Mouse (Mus musculus) retina, embryonic 14.5 days (tissue): ENCODE results near the gene Fam107b.
"Not testable (repeated sequence)": the region's sequence is repeated elsewhere in the genome, so short reads cannot be mapped to it uniquely, and the experiment has no call there.

ENCODE experiments used
- DNase-seq: peaks from one replicate; pipeline ENCODE4 v3.0.0-alpha.2; 2015; ENCODE audit warnings: low spot score

The Fam107b gene

DNA sequence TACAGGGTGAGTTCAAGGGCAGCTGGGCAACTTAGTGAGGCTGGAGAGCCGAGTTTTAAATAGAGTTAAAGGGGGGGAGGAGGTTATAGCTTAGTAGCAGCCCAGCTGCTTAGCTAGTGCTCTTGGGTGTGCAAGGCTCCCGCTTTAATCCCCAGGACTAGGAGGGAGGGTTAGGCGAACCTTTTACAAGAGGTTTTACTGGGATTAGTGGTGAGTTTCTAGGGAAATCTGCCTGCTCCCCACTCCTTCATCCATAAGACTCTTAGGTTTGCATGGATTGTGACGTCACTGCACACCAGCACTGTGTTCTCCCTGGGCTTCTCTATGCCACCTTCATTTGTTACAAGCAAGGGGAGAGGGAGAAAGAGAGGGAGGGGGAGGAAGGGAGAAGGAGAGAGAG, 88.6 kb downstream of the Fam107b start:
- DNase-seq = peak; percentile 29

DNA sequence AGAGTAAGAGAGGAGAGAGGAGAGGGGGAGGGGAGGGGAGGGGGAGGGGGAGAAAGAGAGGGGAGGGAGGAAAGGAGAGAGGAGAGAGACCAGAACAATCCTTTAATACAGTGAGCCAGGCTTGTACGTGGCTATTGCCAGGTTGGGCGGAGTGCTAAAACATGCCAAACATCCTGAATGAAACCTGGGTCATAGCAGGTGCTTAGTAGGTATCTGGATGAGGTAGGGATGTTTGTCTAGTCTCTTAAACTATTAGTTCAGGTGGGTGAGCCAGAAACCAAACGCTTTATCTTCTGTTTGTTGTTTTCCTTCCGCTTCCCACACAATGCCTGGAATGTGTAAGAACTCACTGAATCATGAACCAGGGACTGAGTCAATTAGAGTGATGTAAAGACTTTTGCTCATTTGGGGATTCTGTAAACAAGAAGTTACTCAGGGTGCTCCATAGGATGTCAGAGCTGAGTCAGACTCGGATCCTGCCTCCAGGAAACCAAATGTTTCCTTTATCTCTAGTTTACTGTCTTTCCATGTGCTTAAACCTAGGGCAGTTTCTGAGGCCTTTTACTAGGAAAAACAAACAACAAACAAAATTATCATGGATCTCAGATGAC, 89.1 kb downstream of the Fam107b start:
- DNase-seq = no peak

DNA sequence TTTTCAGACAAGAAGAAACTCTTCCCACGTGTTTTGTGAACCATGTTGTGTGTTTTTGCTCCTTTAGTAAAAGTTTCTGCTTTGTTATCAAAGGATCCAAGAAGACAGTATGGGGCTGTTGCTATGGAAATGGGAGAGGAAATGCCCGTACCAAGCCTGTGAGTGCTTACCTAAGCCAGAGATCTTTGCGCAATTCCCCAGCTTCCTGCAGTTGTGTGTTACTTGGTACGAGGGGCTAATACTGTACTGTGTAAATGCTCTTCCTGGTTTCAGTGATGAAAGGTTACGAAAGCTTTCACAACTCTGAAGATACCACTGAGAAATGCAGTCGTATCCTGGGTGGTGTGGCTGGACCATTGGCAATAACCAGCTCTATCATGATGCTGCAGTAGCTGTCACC, 93.8 kb downstream of the Fam107b start:
- no peak for DNase-seq

DNA sequence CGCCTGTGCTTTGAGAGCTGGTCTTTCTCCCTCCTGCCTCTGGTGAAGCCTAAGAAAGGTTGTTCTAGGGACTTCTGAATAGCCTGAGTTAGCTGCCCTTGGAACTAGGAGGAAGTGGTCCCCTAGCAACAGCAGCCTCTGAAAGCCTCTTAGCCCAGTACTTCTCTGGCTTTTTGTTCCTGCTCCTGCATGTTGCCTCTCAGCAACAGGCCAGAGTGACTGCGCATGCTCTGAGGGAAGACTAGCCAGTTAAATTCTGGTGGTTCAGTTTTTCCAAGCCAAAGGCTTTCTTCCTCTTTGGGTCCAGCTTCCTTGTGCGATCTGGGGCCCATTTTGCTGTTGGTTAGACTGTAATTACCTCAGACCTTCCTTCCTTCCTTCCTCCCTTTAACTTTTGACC, 98.4 kb downstream of the Fam107b start:
- DNase-seq = no peak

DNA sequence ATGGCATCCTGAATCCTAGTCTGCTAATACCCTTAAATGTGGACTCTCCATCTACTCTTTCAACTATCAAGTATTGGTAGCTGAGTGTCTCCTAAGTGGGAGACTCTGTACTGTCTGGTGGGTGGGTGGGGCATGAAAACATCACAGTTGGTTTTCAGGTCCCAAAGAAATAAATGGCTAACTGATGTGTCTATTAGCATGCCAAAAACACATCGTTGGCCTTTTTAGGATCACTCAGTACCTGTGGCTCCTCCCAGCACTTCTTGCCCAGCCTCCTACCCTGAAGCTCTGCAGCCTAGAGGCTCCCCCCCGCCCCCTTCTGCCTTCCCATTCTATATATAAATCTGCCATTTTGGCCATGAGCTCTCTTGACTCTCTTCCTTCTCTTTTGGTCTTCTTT, 99.4 kb downstream of the Fam107b start:
- DNase-seq = no peak

DNA sequence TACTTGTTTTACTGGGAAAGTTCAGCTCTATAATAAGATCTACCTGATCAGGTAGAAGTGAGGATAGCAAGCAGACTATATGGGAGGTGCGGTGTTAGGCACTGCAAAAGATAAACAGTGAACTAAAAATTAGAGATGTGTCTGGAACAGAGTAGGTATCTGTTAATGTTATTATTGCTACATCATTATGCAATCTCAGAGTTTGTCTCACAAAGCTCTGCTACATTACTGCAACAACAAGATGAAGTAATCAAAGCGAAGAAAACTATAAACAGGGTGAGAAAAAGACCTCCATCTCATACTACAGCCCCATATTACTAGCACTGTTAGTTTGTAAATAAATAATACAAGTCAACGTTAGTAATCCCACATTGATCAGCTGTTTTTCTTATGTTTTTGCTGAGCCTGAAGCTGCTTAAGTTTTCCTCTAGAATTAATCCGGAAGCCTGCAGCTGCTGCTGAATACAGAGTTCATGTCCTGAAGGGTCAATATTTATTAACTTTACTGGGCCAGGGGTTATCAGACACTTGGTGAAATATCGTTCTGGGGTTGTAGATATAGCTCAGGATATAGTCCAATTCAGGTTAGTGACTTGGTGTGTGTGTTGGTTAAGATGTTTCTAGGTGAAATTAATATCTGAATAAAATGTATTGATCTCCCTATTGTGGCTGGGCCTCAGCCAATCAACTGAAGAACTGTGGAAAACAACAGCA, 102.5 kb downstream of the Fam107b start:
- no peak for DNase-seq

DNA sequence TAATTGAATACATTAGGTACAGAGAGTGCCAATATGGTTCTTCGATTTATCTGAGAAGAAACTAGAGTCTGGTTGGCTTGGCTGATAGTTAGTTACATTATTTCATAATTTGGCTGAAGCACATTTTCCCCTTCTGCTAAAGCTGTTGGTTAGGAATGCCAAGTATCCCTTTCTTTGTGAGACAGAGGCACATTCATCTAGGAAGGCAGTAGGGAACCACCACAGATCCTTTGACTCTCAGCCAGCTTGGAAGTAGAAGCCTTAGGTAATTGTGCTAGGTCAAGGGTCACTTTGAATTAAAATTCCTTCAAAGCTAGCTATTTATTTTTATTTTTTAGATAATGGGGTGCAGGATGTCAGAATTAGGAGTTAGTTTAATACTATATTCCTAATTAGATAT, 105.2 kb downstream of the Fam107b start:
- DNase-seq = no peak

DNA sequence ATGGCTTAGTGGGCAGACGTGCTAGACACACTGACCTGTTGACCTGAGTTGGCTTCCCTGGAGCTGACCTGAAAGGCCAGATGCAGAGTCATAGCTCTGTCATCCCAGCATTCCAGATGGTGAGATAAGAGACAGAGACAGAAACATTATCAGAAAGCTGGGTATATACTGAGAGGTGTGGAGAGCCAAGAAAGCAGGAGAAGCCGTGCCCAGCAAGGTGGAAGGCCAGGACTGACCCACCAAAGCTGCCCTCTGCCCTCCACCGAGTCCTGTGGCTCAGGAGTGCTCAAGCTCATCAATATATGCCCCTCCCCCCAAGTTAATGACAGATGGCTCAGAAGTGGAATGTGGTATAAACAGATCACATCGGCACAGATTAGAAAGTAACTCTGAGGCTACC, 112.4 kb downstream of the Fam107b start:
- no peak for DNase-seq

DNA sequence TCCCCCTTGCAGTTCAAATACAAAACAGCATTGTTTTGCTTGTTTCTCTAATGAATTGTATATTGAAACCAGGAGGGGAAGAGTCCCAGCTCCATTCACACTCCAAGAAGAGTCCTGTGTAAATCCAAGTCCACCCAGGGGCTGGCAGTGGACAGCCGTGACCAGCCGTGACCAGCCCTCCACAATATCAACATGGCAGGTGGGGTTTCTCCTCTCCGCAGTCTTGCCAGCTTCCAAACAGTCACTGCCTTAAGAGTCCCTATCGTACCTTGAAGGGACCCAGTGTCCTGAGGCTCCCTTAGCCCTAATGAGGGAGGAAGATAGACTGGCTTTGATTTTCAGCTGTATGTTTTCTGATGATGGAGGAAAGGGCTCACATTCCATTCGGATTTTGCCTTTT, 113.1 kb downstream of the Fam107b start:
- DNase-seq = no peak

DNA sequence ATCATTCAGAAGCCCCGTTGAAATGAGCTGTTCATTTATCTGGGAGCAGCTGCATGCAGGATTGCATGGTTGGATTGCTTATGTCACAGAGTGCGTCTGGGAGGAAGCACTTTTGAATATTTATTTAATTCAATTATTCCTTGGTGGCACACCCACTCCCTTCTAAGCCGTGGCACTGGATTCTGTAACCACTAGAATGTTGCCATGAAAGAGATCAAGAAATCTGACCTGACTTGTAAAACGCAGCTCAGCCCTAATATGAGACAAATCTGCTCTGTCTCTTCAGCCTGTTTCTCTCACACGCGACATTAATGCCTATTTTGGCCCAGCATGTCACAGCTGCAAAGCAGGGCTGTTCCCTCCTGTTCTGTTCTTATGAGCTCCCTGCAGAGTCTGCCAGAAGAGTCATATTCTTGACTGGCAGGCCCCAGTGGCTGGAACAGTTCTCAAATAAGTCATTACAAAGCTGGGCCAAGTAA, 113.5 kb downstream of the Fam107b start:
- DNase-seq = peak; percentile 31

DNA sequence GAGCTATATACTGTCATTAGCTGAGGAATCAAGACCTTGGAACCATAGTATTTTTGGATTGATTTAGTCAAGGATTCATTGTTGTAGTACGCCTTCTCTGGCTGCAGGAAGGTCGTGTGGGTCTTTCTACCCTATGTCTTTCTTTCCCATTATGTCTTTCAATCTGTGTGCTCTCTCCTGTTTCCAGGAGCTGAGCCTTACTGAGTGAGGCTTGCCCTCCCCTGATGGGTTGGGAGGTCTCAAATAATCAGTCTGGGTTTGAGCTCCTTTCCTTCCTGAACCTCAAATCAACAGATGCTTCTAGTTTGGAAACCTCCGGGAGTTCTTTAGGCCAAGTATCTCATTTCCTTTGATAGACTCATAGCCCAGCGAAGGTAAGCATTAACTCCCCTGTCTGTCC, 119.9 kb downstream of the Fam107b start:
- DNase-seq = no peak

DNA sequence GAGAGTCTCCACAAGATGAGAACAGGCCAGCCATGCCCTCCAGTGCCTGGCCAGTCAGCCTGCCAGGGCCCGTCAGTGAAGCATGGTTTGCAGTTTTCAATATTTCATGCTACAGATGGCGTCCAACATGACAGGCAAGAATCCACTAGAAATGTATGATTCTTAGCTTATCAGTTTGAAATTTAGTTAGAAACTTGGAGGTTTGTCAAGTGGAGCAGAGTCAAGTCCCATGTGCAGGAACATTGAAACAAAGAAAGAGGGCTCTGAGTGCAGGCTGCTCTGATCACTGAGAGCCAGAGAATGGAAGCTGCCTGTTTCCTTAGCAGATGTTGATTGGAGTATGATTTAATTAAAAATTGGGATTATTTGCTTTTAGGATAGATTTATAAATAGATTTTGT, 122.5 kb downstream of the Fam107b start:
- DNase-seq = no peak

DNA sequence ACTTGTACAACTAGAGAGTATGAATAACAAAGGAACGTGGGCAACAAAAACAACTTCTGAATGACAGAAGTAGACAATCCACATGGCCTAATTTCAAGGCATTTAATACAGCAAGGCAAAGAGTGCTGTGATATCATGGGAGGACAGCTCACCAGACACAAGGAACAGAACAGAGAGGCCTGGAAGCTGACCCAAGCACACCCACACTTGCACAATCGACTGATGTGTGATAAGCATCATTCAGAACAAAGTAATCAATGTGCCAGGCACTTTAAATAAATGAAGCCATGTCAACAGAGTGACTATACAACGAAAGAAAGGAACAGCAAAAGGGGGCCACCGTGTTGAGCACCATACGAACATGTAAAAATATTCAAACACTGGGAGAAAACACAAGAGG, 125.6 kb downstream of the Fam107b start:
- no peak for DNase-seq

DNA sequence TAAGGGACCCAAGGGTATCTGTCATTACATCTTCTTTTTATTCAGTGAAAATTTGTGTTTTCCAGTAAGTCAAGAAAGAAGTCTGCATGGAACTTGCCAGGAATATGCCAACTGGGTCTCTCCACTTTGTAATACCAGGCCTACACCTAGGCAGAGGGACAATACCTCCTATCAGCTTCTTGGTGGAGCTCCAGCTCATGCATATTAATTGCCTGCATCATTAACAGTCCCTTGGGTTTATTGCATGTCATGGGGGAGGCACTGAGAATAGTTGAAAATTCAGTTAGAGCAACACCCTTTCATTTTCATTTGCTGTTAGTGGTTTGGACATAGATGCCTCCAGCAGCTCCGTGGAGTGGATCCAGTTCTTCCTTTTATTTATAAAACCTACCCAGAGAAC, 130.1 kb downstream of the Fam107b start:
- no peak for DNase-seq

DNA sequence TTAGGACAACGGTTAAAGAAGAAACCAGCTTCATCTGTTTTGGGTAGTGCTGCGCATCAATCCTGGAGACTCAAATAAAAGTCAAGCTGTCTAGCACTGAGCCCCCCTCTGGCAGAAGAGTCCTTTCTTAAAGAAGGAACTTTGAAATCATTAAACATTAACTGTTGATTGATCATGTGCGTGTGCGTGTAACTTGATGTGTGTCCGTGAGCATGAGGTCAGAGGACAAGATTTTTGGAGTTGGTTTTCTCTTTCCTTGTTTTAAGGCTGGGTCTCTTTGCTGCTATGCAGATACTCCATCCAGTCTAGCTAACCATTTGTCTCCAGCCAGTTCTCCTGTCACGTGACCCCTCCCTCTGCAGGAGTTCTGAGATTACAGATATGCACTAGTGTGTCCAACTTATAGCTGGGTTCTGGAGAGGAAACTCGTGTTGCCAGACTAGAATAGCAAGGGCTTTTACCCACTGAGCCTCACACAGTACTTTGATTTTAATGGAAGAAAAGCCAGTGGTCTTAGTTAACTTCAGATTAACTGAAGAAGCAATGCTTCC, 132.4 kb downstream of the Fam107b start:
- no peak for DNase-seq

DNA sequence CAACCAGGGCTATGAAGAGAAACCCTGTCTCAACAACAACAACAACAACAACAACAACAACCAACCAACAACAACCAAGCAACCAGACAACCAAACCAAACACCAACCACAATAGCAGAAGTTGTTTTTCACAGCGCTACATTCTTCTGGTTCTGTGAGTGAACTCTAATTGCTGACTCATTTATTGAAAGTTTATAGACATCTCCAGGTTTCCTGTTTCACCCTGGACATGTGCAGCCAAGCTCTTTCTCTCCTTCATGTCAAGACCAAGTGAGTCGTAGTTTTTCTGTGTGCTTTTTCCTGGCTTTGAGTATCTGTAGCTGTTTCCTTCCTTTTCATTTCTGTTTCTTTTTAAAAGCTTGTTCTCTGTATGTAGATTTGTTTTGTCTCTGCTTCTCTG, 133.5 kb downstream of the Fam107b start:
- no peak for DNase-seq

DNA sequence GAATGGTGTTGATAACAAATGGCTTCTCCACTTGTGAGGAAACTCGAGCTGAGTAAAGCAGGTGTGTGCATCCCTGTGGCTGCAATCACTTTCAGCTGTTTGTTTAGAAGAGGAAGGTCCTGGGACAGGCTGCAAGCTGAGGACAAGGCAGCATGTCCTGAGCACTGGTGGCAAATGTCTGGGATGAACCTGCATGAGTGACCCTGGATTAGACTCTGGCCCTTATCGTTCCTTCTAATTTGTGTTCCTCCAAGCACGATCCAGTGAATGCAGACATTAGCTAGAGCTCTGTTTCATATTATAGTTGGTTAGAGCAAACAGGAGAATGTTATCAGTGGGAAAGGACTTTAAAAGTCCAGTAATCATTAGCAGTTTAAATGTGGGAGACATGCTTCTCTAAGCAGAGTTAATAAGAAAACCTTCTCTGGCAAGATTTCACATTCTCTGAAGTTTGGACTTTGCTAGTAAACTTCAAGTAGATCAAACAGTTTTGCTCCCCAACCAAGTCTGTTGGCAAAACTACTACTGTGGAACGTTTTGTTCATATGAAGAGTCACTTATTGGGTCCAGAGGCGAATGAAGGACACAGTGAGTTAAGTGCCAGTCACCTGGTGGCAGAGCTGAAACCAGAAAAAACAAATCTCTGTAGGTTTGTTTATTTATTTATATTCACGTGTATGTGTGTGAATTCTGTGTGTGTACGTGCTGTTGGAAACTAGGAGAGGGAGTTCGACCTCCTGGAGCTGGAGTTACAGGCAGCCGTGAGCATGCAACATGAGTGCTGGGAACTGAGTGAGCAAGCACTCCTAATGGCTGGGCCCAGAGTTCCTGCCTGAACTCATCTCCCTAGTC, 134.2 kb downstream of the Fam107b start:
- DNase-seq = no peak

DNA sequence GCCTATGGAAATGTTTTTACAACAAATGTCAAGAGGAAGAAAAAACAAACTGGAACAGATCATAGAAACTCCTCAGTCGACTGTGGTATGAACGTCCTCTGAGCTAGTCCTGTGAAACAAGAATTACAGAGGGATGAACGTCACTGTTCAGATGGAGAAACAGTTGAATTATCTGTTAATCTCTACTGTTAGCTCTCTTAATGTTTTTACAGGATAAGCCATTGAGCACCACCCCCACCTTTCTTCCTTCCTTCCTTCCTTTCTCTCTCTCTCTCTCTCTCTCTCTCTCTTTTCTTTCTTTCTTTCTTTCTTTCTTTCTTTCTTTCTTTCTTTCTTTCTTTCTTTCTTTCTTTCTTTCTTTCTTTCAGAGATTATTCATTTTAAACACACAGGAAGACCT, 135.0 kb downstream of the Fam107b start:
- DNase-seq = not testable (repeated sequence)

DNA sequence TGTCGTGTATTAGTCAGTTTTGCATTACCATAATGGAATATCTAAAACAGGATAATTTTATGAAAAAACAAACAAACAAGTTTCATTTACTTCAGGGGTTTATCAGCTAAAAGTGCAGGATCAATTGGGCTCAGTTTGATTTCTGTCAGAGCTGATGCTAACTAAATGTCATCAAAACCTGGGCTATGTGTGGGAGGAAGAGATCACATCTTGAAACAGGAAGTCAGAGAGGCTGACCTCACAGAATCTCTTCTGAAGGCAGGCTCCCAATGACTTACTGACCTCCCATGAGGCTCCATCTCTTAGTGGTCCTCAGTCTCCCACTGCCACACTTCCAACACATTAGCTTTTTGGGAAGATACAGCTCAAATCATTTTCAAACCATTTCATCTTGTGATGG, 136.9 kb downstream of the Fam107b start:
- no peak for DNase-seq

DNA sequence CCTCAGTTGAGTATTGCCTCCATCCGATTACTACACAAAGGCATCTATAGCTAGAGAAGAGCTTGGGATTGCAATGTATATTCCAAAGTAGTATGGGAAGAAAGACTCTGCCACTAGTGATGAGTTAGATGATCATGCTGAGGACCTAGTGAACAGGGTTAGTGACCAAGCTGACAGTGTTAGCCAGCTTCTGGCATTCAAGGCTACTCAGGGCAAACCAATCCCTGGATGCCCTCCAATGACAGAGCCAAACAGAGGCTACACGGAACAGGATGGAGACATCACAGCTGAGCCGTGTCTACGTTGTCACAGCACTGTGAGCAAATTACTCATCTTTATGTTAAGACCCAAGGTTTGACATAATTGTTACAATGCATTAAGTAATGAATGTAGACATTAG, 138.3 kb downstream of the Fam107b start:
- no peak for DNase-seq

DNA sequence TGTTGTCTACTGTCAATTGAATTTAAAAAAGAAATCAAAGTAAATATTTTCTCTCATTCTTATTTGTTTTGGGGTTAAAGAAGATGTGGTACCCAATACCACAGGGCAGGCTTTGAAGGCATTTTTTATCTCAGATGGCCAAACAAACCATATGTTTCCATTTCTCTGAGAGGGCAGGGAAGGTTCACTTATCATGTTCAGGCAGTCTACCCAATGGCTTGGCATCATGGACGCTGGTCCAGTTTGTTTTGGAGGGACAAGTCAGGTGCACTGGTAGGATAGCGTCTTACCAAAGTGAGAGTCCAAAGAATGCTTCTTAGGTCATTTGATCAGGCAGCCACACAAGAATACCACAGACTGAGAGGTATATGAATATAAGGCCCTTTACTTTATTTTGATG, 139.6 kb downstream of the Fam107b start:
- no peak for DNase-seq

DNA sequence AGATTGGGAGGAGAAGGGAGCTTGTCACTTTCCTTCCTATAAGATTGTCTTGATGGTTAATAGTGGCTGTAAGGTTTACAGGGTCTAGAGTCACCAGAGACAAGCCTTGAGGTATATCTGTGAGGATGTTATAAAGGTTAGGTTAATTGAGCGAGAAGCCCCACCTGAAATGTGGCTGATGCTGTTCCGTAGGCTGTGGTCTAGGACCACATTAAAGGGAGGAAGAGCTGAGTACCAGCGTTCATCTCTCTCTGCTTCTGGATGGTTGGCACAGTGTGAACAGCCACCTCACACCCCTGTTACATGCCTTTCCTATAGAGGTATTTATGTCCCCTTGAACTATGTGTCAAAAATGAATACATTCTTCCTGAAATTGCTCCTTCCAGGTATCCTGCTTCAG, 140.2 kb downstream of the Fam107b start:
- no peak for DNase-seq
